Mouse (Mus musculus) mouse trophoblast stem cell (cell line): Measurements from ENCODE around the gene Pef1.

ENCODE experiments used
- in situ Hi-C, 2 experiments: fragments of 300-500 bp; cut with MseI, MboI; formaldehyde crosslinking; loops; 2 replicates in 1 of 2; 3 replicates in 1 of 2; pipeline ENCODE4 v1.15.1; 2025

Pef1 gene

GRCm38 (mm10) chr4:130174335-130175031 lies 72.1 kb downstream of the Pef1 start:
- in situ Hi-C loops: no loop called here

GRCm38 (mm10) chr4:130175072-130175711 lies 72.8 kb downstream of the Pef1 start, which contains the start of gene Tinagl1:
Gene Tinagl1 (minus strand): TSS chr4:130175122.
- in situ Hi-C loops: no loop called here

- in situ Hi-C loops: no loop called here
These were observed 73.9 kb downstream of the Pef1 start for GRCm38 (mm10) chr4:130176156-130176720.

- in situ Hi-C loops: no loop called here
These were observed 74.7 kb downstream of the Pef1 start for GRCm38 (mm10) chr4:130177087-130177486.

GRCm38 (mm10) chr4:130177536-130177935 lies 75.2 kb downstream of the Pef1 start:
- in situ Hi-C loops: no loop called here
